Mouse (Mus musculus) limb, embryonic 11.5 days (tissue): ENCODE results near the gene Samd8. TPM values are rescaled to one million over a fixed set of nuclear protein-coding genes. Genes with fewer than 3 reads are reported as not detected.

Experiments
- ATAC-seq: fragments of 200-750 bp; cut with Nextera tagmentation; 2 replicates; pipeline ENCODE4 v1.8.0; 2017; ENCODE audit warnings: low read depth; ENCODE audit not compliant: insufficient number of reproducible peaks, low FRiP score, low TSS enrichment
- DNase-seq: peaks from one replicate; pipeline ENCODE4 v3.0.0-alpha.2; 2015; ENCODE audit warnings: low spot score
- H3K27ac ChIP-seq: fragments of 300-500 bp; sonication (generic); replicated peaks from 2 replicates; pipeline ENCODE4 v1.5.1; 2014; ENCODE audit warnings: low read depth, mild to moderate bottlenecking, low read length
- H3K27me3 ChIP-seq: fragments of 300-500 bp; sonication (generic); 2 replicates; pipeline ENCODE4 v1.6.1; 2014; ENCODE audit warnings: mild to moderate bottlenecking, low read length, mixed read lengths; ENCODE audit not compliant: control insufficient read depth, insufficient read depth
- H3K36me3 ChIP-seq: fragments of 300-500 bp; sonication (generic); 2 replicates; pipeline ENCODE4 v1.6.1; 2014; ENCODE audit warnings: mild to moderate bottlenecking, low read length, moderate library complexity, mixed read lengths; ENCODE audit not compliant: control insufficient read depth, insufficient read depth
- H3K4me1 ChIP-seq: fragments of 300-500 bp; sonication (generic); 2 replicates; pipeline ENCODE4 v1.6.1; 2014; ENCODE audit warnings: low read length, mixed read lengths; ENCODE audit not compliant: control insufficient read depth, insufficient read depth
- H3K4me2 ChIP-seq: fragments of 300-500 bp; sonication (generic); 2 replicates; pipeline ENCODE4 v1.6.1; 2014; ENCODE audit warnings: low read depth, mild to moderate bottlenecking, moderate library complexity; ENCODE audit not compliant: severe bottlenecking
- H3K4me3 ChIP-seq: fragments of 300-500 bp; sonication (generic); 2 replicates; pipeline ENCODE4 v1.5.1; 2014; ENCODE audit warnings: low read depth, low read length
- H3K9ac ChIP-seq: fragments of 300-500 bp; sonication (generic); 2 replicates; pipeline ENCODE4 v1.6.1; 2014; ENCODE audit warnings: mild to moderate bottlenecking, low read length
- H3K9me3 ChIP-seq: fragments of 300-500 bp; sonication (generic); 2 replicates; pipeline ENCODE4 v1.6.1; 2016; ENCODE audit warnings: low read length; ENCODE audit not compliant: control insufficient read depth
- whole genome bisulfite sequencing: fragments of 180-500 bp; shearing (Covaris S2); extraction: QIAGEN DNeasy Blood & Tissue Kit; methylation state at CpG from one replicate; pipeline ENCODE4 v1.1.7; 2014; 5-methylcytosine and 5-hydroxymethylcytosine counted together
- polyA plus RNA-seq: library from polyadenylated mRNA; unstranded; fragments of >200 nt; fragmentation: Nextera tagmentation; extraction: Ambion mirVana; gene quantifications from 2 replicates; pipeline ENCODE4 v1.2.1, GENCODE M21; 2014

Gene Samd8
- polyA plus RNA-seq, result 9.7 and 11.4 TPM in 2 replicates

GRCm38 (mm10) chr14:21750008-21750880 lies at the start of gene Samd8:
Samd8 (plus strand) TSS chr14:21750531.
- Histone ChIP-seq H3K9me3 (no peaks in the 10 kb centered on the region), H3K27ac (peak within 1 kb of the TSS; percentile 38; the same call in 1 of the 2 replicates), H3K4me2 (peak within 1 kb of the TSS; percentile 81), H3K9ac (peak within 1 kb of the TSS; percentile 88), H3K27me3 (no peaks in the 10 kb centered on the region), H3K36me3 (no peaks in the 10 kb centered on the region), H3K4me1 (peaks cover 6% of the 10 kb centered on the region; the same call in 1 of the 2 replicates), H3K4me3 (peak within 1 kb of the TSS; percentile 99)
- DNase-seq (peak; percentile 89), ATAC-seq (peak; percentile 73; the same call in 1 of the 2 replicates)
- 7% methylated on average over 52 of the region's 52 CpGs for WGBS

- WGBS, result 96% methylated on average over 8 of the region's 8 CpGs
- H3K4me3 ChIP-seq, result no peak overlapping the region
- no peak overlapping the region for H3K4me2 ChIP-seq
- no peak for ATAC-seq
- no peak overlapping the region for H3K27ac ChIP-seq
- no peak overlapping the region for H3K9ac ChIP-seq
- no peaks in the 10 kb centered on the region for H3K9me3 ChIP-seq
- peaks cover 2% of the 10 kb centered on the region; the same call in 1 of the 2 replicates for H3K4me1 ChIP-seq
- H3K36me3 ChIP-seq, result no peaks in the 10 kb centered on the region
- no peaks in the 10 kb centered on the region for H3K27me3 ChIP-seq
- no peak for DNase-seq
Measured at GRCm38 (mm10) chr14:21702691-21703090, 47.6 kb upstream of the Samd8 start.

DNA sequence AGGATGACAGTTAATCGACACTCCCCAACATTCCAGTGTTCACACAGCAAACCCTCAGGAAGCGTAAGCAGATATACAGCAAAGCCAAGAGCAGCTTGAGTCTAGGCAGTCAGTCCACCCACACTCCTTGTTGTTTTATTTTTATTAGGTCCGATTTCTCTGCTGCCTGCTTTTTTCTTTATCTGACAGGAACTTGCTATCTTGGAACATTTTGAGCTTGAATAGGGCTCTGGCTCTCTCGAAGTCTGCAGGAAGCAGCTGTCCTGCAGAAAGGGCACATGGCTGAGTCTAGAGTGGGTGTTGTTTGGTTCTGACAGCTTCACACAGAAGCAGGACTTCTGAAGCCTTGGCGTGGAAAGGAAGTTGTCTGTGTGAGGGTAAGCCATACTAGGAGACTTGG lies 47.1 kb upstream of the Samd8 start:
- no peaks in the 10 kb centered on the region for H3K36me3 ChIP-seq
- no peak overlapping the region for H3K4me3 ChIP-seq
- H3K4me1 ChIP-seq, result peaks cover 2% of the 10 kb centered on the region; the same call in 1 of the 2 replicates
- H3K4me2 ChIP-seq, result no peak overlapping the region
- WGBS, result 83% methylated on average over 5 of the region's 5 CpGs
- H3K9me3 ChIP-seq, result no peaks in the 10 kb centered on the region
- no peak overlapping the region for H3K27ac ChIP-seq
- ATAC-seq (no peak), DNase-seq (no peak)
- no peak overlapping the region for H3K9ac ChIP-seq
- no peaks in the 10 kb centered on the region for H3K27me3 ChIP-seq

GRCm38 (mm10) chr14:21705462-21705861 lies 44.9 kb upstream of the Samd8 start:
- Histone ChIP-seq H3K4me3 (no peak overlapping the region), H3K4me2 (no peak overlapping the region), H3K27ac (no peak overlapping the region), H3K4me1 (peaks cover 2% of the 10 kb centered on the region; the same call in 1 of the 2 replicates), H3K9ac (no peak overlapping the region), H3K36me3 (no peaks in the 10 kb centered on the region), H3K27me3 (no peaks in the 10 kb centered on the region), H3K9me3 (no peaks in the 10 kb centered on the region)
- DNase-seq (no peak), ATAC-seq (no peak)
- 93% methylated on average over 2 of the region's 2 CpGs for WGBS

DNA sequence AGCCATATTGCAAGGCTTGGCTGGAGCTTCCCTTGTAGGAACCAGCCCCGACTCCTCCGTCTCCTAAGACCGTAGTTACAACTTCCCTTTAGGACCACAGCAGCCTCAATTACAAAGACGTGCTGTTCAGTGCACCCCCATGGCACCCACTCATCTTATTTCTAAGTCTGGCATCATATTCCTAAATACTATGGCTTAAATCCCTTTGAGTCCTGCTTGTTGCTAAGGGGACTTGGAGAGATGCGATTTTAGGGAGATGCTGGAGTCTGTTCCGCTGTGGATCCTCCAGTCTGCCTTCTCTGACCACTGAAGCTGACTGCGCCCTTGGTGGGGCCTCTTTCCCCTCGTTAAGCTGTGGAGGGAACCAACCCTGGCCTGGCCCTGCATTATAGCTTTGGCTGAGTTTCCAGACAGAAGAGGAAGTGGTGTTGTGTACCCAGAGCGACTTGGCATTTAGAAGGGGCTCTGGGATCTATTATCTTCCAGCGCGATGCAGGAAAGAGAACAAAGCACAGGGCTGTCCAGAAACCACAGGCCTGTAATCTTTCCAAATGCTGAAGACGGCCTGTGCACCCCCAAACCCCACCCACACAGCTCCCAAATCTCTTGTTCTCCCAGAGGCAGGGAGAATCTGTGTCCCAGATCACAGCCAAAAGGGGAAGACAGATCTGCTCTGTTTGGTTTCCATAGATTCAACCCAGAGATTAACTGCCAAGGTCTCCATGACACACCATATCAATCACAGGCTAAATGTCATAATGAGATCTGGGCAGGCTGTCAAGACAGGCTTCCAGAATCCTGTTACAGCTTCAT lies 43.4 kb upstream of the Samd8 start:
- 54% methylated on average over 12 of the region's 12 CpGs for WGBS
- ATAC-seq, result 0 out of 2 replicates have a peak, but pooled peaks have one; percentile 21
- H3K27me3 ChIP-seq, result no peaks in the 10 kb centered on the region
- peak overlapping the region; percentile 65 for H3K27ac ChIP-seq
- DNase-seq, result peak; percentile 56
- H3K36me3 ChIP-seq, result no peaks in the 10 kb centered on the region
- no peaks in the 10 kb centered on the region for H3K9me3 ChIP-seq
- no peak overlapping the region for H3K9ac ChIP-seq
- H3K4me3 ChIP-seq, result no peak overlapping the region
- H3K4me1 ChIP-seq, result peaks cover 5% of the 10 kb centered on the region; the same call in 1 of the 2 replicates
- no peak overlapping the region for H3K4me2 ChIP-seq

GRCm38 (mm10) chr14:21709545-21709944 lies 40.8 kb upstream of the Samd8 start:
- no peak overlapping the region for H3K4me2 ChIP-seq
- no peak overlapping the region for H3K9ac ChIP-seq
- ATAC-seq (no peak), DNase-seq (no peak)
- H3K9me3 ChIP-seq, result no peaks in the 10 kb centered on the region
- no peaks in the 10 kb centered on the region for H3K36me3 ChIP-seq
- 39% methylated on average over 2 of the region's 2 CpGs for WGBS
- H3K27ac ChIP-seq, result no peak overlapping the region
- H3K4me3 ChIP-seq, result no peak overlapping the region
- H3K4me1 ChIP-seq, result peaks cover 5% of the 10 kb centered on the region; the same call in 1 of the 2 replicates
- no peaks in the 10 kb centered on the region for H3K27me3 ChIP-seq

- Histone ChIP-seq H3K4me2 (no peak overlapping the region), H3K27ac (no peak overlapping the region)
- DNase-seq, result no peak
Measured at GRCm38 (mm10) chr14:21711231-21711630, 39.1 kb upstream of the Samd8 start.

DNA sequence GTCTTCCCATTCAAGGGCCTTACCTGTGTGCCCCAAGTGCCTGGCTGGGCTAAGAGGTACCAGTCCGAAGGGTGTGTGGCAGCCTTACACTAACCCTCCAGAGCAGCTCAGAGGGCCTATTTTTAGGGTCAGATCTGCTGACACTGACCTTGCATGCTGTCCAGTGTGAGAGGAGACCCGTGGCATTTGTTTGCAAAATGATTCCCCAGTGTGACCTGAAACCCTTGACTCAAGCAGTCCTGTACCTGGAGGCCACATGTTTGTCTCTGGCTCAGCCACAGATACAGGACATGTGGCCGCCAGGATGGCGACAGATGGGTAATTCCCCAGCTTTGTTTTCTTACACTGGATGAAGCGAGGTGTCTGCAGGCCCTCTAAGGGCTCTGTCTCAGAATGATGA lies 35.8 kb upstream of the Samd8 start, which contains the start of gene Dupd1:
Dupd1 (minus strand) TSS at position 91 of the 400 bp plus-strand sequence.
- Histone ChIP-seq H3K27ac (no peak within 1 kb of the TSS), H3K27me3 (no peaks in the 10 kb centered on the region), H3K9ac (no peak within 1 kb of the TSS), H3K4me2 (no peak within 1 kb of the TSS), H3K36me3 (no peaks in the 10 kb centered on the region), H3K4me3 (no peak within 1 kb of the TSS), H3K9me3 (no peaks in the 10 kb centered on the region), H3K4me1 (peaks cover 4% of the 10 kb centered on the region)
- WGBS, result 65% methylated on average over 5 of the region's 5 CpGs
- no peak for ATAC-seq
- no peak for DNase-seq

More at GRCm38 (mm10) chr14:21711231-21711630, 39.1 kb upstream of the Samd8 start:
- WGBS, result 82% methylated on average over 2 of the region's 2 CpGs
- H3K27me3 ChIP-seq, result no peaks in the 10 kb centered on the region
- peaks cover 5% of the 10 kb centered on the region; the same call in 1 of the 2 replicates for H3K4me1 ChIP-seq
- no peak for ATAC-seq
- no peak overlapping the region for H3K9ac ChIP-seq
- H3K9me3 ChIP-seq, result no peaks in the 10 kb centered on the region
- no peaks in the 10 kb centered on the region for H3K36me3 ChIP-seq
- no peak overlapping the region for H3K4me3 ChIP-seq
